Mouse (Mus musculus) thymus, postnatal 4 days (tissue): ENCODE data around the gene Yipf7.

Experiments
- DNase-seq: peaks from one replicate; pipeline ENCODE4 v3.0.0; 2021

Yipf7 gene

GRCm38 (mm10) chr5:69542489-69542888 lies at the start of gene Yipf7:
Yipf7 (minus strand) TSS chr5:69542648.
- DNase-seq, result no peak

- peak; percentile 89 for DNase-seq
Observed at GRCm38 (mm10) chr5:69591640-69592461, 49.4 kb upstream of the Yipf7 start, which contains the start of gene Gnpda2. Gnpda2 (minus strand) TSS chr5:69592340.

- peak; percentile 23 for DNase-seq
Observed at GRCm38 (mm10) chr5:69557404-69557935, 15.0 kb upstream of the Yipf7 start.

- DNase-seq, result peak; percentile 96
Observed at GRCm38 (mm10) chr5:69556628-69557403, 14.4 kb upstream of the Yipf7 start, which contains the start of gene Guf1. Guf1 (plus strand) TSS chr5:69556923.

- DNase-seq, result no peak
Observed at GRCm38 (mm10) chr5:69541680-69542079, 768 bp downstream of the Yipf7 start.

GRCm38 (mm10) chr5:69523944-69524343 lies 18.5 kb downstream of the Yipf7 start:
- no peak for DNase-seq

GRCm38 (mm10) chr5:69522064-69522463 lies 20.4 kb downstream of the Yipf7 start:
- DNase-seq, result no peak

GRCm38 (mm10) chr5:69520661-69521278 lies 21.7 kb downstream of the Yipf7 start:
- peak; percentile 52 for DNase-seq

GRCm38 (mm10) chr5:69512203-69512602 lies 30.2 kb downstream of the Yipf7 start:
- DNase-seq, result no peak

GRCm38 (mm10) chr5:69511631-69512030 lies 30.8 kb downstream of the Yipf7 start:
- no peak for DNase-seq

GRCm38 (mm10) chr5:69507045-69507444 lies 35.4 kb downstream of the Yipf7 start:
- no peak for DNase-seq

GRCm38 (mm10) chr5:69489046-69489445 lies 53.4 kb downstream of the Yipf7 start:
- DNase-seq, result no peak

GRCm38 (mm10) chr5:69467520-69467919 lies 74.9 kb downstream of the Yipf7 start:
- no peak for DNase-seq
